Mouse (Mus musculus): ENCODE data around the gene Hlcs. TPM values are rescaled to one million over a fixed set of nuclear protein-coding genes. Genes with fewer than 3 reads are reported as not detected.

Hlcs gene
- total and polyA plus RNA-seq, 2 experiments from 2014 or later: 5.8 to 6.8 TPM

DNA sequence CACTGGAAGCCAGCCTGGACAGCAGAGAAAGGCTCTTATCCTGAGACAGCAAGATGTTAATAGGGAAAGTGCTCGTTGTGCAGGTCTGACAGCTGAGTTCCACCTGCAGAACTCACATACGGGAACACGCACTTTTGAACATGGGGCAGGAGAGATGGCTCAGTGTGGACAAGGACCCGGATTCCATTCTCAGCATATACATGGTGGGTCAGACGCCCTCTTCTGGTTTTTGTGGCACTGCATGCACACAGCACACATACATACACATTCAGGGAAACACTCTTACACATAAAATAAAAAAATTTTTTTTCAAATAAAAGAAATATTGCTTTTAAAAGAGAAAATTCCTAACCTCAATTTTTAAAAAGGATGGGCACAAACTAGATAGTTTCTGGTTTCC is 11.7 kb downstream of the Hlcs start:
- Histone ChIP-seq H3K36me3 (ENCODE audit: insufficient read depth) (no peaks in the 10 kb centered on the region), H3K27ac (ENCODE audit: low read depth, low read length) (no peak overlapping the region), H3K9ac (no peak overlapping the region), H3K4me1 (ENCODE audit: insufficient read depth) (0 out of 2 replicates have a peak, but pooled peaks cover 11% of the 10 kb centered on the region), H3K9me3 (ENCODE audit: low read length) (no peaks in the 10 kb centered on the region), H3K27me3 (ENCODE audit: insufficient read depth, low read length) (no peaks in the 10 kb centered on the region), H3K4me2 (ENCODE audit: low read depth) (no peak overlapping the region), H3K4me3 (ENCODE audit: low read depth, low read length) (no peak overlapping the region)
- DNase-seq (no peak), ATAC-seq (no peak)
- 86% methylated on average over 5 of the region's 5 CpGs for WGBS
- TF ChIP-seq CTCF (IDR thresholded peaks at IDR 0.05; ENCODE audit: low read depth): peak; percentile 14; the same call in 1 of the 2 replicates

GRCm38 (mm10) chr16:94301194-94301593 is 12.2 kb downstream of the Hlcs start:
- 0 out of 2 replicates have a peak, but pooled peaks cover 11% of the 10 kb centered on the region for H3K4me1 ChIP-seq (ENCODE audit: insufficient read depth)
- ATAC-seq (no peak), DNase-seq (no peak)
- WGBS: 93% methylated on average over 4 of the region's 4 CpGs
- H3K36me3 ChIP-seq (ENCODE audit: insufficient read depth): no peaks in the 10 kb centered on the region
- no peak for TF ChIP-seq CTCF (IDR thresholded peaks at IDR 0.05; ENCODE audit: low read depth)
- no peaks in the 10 kb centered on the region for H3K27me3 ChIP-seq (ENCODE audit: insufficient read depth, low read length)
- no peaks in the 10 kb centered on the region for H3K9me3 ChIP-seq (ENCODE audit: low read length)
- H3K27ac ChIP-seq (ENCODE audit: low read depth, low read length): no peak overlapping the region
- no peak overlapping the region for H3K4me3 ChIP-seq (ENCODE audit: low read depth, low read length)
- H3K4me2 ChIP-seq (ENCODE audit: low read depth): no peak overlapping the region
- H3K9ac ChIP-seq: no peak overlapping the region

GRCm38 (mm10) chr16:94299210-94299609 is 14.2 kb downstream of the Hlcs start:
- Histone ChIP-seq H3K27ac (ENCODE audit: low read depth, low read length) (no peak overlapping the region), H3K9me3 (ENCODE audit: low read length) (no peaks in the 10 kb centered on the region), H3K27me3 (ENCODE audit: insufficient read depth, low read length) (no peaks in the 10 kb centered on the region), H3K4me1 (ENCODE audit: insufficient read depth) (0 out of 2 replicates have a peak, but pooled peaks cover 11% of the 10 kb centered on the region), H3K4me2 (ENCODE audit: low read depth) (no peak overlapping the region), H3K9ac (no peak overlapping the region), H3K4me3 (ENCODE audit: low read depth, low read length) (no peak overlapping the region), H3K36me3 (ENCODE audit: insufficient read depth) (no peaks in the 10 kb centered on the region)
- no peak for DNase-seq
- 67% methylated on average over 4 of the region's 4 CpGs for WGBS
- TF ChIP-seq CTCF (IDR thresholded peaks at IDR 0.05; ENCODE audit: low read depth): no peak
- ATAC-seq: no peak

- H3K27ac ChIP-seq (ENCODE audit: low read depth, low read length): no peak overlapping the region
- no peak overlapping the region for H3K9ac ChIP-seq
- ATAC-seq: no peak
- no peaks in the 10 kb centered on the region for H3K9me3 ChIP-seq (ENCODE audit: low read length)
- H3K27me3 ChIP-seq (ENCODE audit: insufficient read depth, low read length): no peaks in the 10 kb centered on the region
- H3K36me3 ChIP-seq (ENCODE audit: insufficient read depth): no peaks in the 10 kb centered on the region
- WGBS: 91% methylated on average over 5 of the region's 5 CpGs
- no peak for DNase-seq
- H3K4me3 ChIP-seq (ENCODE audit: low read depth, low read length): no peak overlapping the region
- TF ChIP-seq CTCF (IDR thresholded peaks at IDR 0.05; ENCODE audit: low read depth): no peak
- H3K4me1 ChIP-seq (ENCODE audit: insufficient read depth): 0 out of 2 replicates have a peak, but pooled peaks cover 9% of the 10 kb centered on the region
- H3K4me2 ChIP-seq (ENCODE audit: low read depth): no peak overlapping the region
Measured at GRCm38 (mm10) chr16:94298081-94298480, 15.3 kb downstream of the Hlcs start.

DNA sequence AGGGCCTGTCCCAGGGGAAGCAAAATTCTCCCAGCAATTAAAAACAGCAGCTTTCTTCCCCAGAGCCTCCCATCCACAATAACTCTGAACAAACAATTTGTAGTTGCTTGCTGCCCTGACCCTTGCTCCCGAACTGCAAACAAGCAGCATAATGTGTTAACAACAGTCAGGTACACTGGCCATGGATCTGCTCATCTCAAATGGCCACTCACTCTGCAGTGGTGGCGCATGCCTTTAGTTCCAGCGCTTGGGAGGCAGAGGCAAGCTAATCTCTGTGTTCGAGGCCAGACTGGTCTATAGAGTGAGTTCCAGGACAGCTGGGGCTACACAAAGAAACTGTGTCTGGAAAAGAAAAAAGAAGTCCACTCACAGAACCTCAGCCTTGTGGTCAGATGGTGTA is 22.2 kb downstream of the Hlcs start:
- no peak for TF ChIP-seq CTCF (IDR thresholded peaks at IDR 0.05; ENCODE audit: low read depth)
- no peak for DNase-seq
- ATAC-seq: no peak
- H3K9me3 ChIP-seq (ENCODE audit: low read length): no peaks in the 10 kb centered on the region
- H3K27me3 ChIP-seq (ENCODE audit: insufficient read depth, low read length): no peaks in the 10 kb centered on the region
- H3K27ac ChIP-seq (ENCODE audit: low read depth, low read length): no peak overlapping the region
- H3K4me2 ChIP-seq (ENCODE audit: low read depth): no peak overlapping the region
- WGBS: 87% methylated on average over 4 of the region's 4 CpGs
- peaks cover 5% of the 10 kb centered on the region; the same call in 1 of the 2 replicates for H3K4me1 ChIP-seq (ENCODE audit: insufficient read depth)
- no peak overlapping the region for H3K4me3 ChIP-seq (ENCODE audit: low read depth, low read length)
- no peaks in the 10 kb centered on the region for H3K36me3 ChIP-seq (ENCODE audit: insufficient read depth)
- no peak overlapping the region for H3K9ac ChIP-seq

DNA sequence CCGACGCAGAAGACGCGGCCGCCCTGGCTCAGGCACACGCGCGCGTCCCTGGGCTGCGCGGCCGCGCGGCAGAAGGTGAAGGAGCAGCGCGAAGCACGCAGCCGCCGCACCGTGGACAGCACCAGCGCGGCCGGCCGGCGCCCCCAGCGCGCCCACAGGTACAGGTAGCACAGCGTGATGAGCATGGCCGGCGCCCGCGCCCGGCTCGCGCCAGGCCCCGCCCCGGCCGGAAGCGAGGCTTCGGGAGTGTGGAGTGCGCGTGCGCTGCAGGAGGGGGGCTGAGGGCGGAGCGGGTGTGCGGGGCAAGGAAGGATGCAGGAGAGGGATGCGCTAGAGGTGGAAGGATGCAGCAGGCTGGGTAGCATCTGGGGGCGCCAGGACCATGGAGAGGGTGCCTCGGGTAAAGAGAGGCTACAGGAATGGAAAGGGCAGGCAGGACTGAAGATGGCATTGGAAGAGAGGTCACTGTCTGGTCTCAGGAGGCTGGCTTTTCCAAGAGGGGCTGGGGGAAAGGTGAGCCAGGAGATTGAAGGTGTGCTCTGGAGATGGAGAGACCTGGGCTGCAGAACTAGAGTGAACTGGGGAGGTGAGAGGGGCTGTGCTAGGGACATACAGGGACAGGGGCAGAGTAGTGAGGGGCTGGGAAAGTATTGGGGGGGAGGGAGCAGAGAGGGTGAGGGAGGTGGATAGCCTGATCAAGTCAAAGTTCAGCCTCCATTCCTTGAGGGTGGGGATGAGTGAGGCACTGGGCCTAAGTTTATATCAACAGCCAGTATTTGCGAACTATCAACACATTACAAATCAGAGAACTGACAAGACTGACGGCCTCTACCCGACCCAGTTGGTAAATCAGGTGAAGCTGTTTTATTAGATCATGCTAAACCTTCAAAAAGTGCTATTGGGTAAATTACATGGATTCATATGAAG is 23.0 kb downstream of the Hlcs start:
- Histone ChIP-seq H3K4me2 (ENCODE audit: low read depth) (peak overlapping the region; percentile 99), H3K27ac (ENCODE audit: low read depth, low read length) (peak overlapping the region; percentile 71), H3K36me3 (ENCODE audit: insufficient read depth) (no peaks in the 10 kb centered on the region), H3K27me3 (ENCODE audit: insufficient read depth, low read length) (no peaks in the 10 kb centered on the region), H3K9ac (peak overlapping the region; percentile 86), H3K4me1 (ENCODE audit: insufficient read depth) (peaks cover 5% of the 10 kb centered on the region; the same call in 1 of the 2 replicates), H3K4me3 (ENCODE audit: low read depth, low read length) (peak overlapping the region; percentile 80), H3K9me3 (ENCODE audit: low read length) (no peaks in the 10 kb centered on the region)
- TF ChIP-seq CTCF (IDR thresholded peaks at IDR 0.05; ENCODE audit: low read depth): no peak; the same call in 1 of the 2 replicates
- DNase-seq: peak; percentile 91
- ATAC-seq: peak; percentile 95
- WGBS: 12% methylated on average over 39 of the region's 52 CpGs
